8 mouse cellular contexts compared by ENCODE assay signal in genomic region chr15:100304019-100304991, GRCm38 (mm10). TPM values are rescaled to one million over a fixed set of nuclear protein-coding genes. Genes with fewer than 3 reads are reported as not detected.
DNase-seq lines count a peak whose midpoint lies in the region; ATAC-seq lines count a peak whose summit lies in the region.

TSS of gene Mettl7a1 (plus strand) at chr15:100304140.

- peak; percentile 87 to 95 for DNase-seq in adrenal gland, adult (ENCODE audit: inconsistent age in 2 of 2, low spot score in 1 of 2)
- peak; percentile 80 for DNase-seq in embryo, embryonic 10 days (ENCODE audit: low spot score)
- peak; percentile 89 for DNase-seq in gastrocnemius, postnatal 10 days
- peak; percentile 79 for DNase-seq in induced T-regulatory cell, adult 2 months (ENCODE audit: low read depth)
- peak; percentile 72 to 76 for DNase-seq in left cerebral cortex, adult 8-10 months (ENCODE audit: low spot score in 2 of 2)
- peak; percentile 83 for DNase-seq in right cerebral cortex, adult 2 months (ENCODE audit: low spot score in 2 of 2)
- peak; percentile 29 for DNase-seq in urinary bladder, postnatal 10 days (ENCODE audit: low spot score)

- ATAC-seq in megakaryocyte, adult 5-6 weeks (ENCODE audit: poor library complexity, severe bottlenecking): peak; percentile 82

RNA-seq across cellular contexts. Expression of gene Mettl7a1, which starts in this region (rescaled TPM):
- total RNA-seq in gastrocnemius, postnatal 10 days (2021): 10 to 100 TPM; 17.7 to 18.5 TPM
- 10 to 100 TPM; 26.4 to 33.2 (median 32.4) TPM for total RNA-seq in left cerebral cortex, adult 8-10 months (2022)
- 21.4 and 25.2 TPM in 2 replicates for total RNA-seq in megakaryocyte, adult 5-6 weeks (2015)
- total RNA-seq in megakaryocyte, adult 5-6 weeks (2017): 59.4 and 64.4 TPM in 2 replicates

Comparison
In these comparisons a context has a peak if more than half of its experiments do, and no peak if none do; other contexts are left out.
1. Peak in every context shown above with its lines: DNase-seq and ATAC-seq.
2. DNase-seq: peak in every context shown above with its lines; median percentile 91 in adrenal gland, adult; 89 in gastrocnemius, postnatal 10 days; 83 in right cerebral cortex, adult 2 months; 80 in embryo, embryonic 10 days; 79 in induced T-regulatory cell, adult 2 months; 74 in left cerebral cortex, adult 8-10 months; 29 in urinary bladder, postnatal 10 days.